Mouse (Mus musculus): ENCODE measurements around the gene Eri3. TPM values are rescaled to one million over a fixed set of nuclear protein-coding genes. Genes with fewer than 3 reads are reported as not detected.

The Eri3 gene
- polyA plus RNA-seq, 1 experiment from 2014 or later: 282 TPM

DNA sequence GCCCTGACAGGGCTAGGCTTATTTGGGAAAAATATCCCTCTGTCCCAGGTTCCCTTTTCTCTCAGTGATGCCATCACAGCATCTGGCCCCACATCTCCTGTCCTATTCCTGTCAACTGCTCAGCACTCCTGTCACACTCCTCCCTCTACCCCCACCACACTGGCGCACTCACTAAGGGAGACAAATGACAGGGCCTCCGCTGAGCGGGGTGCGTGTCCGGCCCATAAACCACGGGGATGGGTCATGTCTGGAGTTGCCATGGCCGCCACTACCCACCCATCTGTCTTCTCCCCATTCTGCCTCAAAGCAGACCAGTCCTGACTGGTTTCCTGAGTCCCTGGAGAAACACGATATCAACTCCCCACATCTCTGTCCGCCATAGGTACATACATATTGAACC, 121.9 kb downstream of the Eri3 start:
- H3K9me3 ChIP-seq (replicated peaks; ENCODE audit: control insufficient read depth, low read length, poor library complexity, severe bottlenecking): no peaks in the 10 kb centered on the region
- peaks cover 12% of the 10 kb centered on the region for H3K36me3 ChIP-seq (ENCODE audit: control insufficient read depth, insufficient read depth, low read length)
- no peak overlapping the region for H3K27ac ChIP-seq (ENCODE audit: low read length)
- no peak overlapping the region for H3K9ac ChIP-seq (ENCODE audit: low read depth, low read length)
- ATAC-seq: peak; percentile 18; the same call in 1 of the 2 replicates
- no peak overlapping the region for H3K4me3 ChIP-seq (ENCODE audit: low read depth, low read length)
- 73% methylated on average over 9 of the region's 9 CpGs for WGBS
- H3K4me2 ChIP-seq (ENCODE audit: low read length): no peak overlapping the region
- no peaks in the 10 kb centered on the region for H3K27me3 ChIP-seq (ENCODE audit: control insufficient read depth, insufficient read depth, low read depth, low read length)
- H3K4me1 ChIP-seq (ENCODE audit: control insufficient read depth, insufficient read depth, low read length): no peaks in the 10 kb centered on the region

DNA sequence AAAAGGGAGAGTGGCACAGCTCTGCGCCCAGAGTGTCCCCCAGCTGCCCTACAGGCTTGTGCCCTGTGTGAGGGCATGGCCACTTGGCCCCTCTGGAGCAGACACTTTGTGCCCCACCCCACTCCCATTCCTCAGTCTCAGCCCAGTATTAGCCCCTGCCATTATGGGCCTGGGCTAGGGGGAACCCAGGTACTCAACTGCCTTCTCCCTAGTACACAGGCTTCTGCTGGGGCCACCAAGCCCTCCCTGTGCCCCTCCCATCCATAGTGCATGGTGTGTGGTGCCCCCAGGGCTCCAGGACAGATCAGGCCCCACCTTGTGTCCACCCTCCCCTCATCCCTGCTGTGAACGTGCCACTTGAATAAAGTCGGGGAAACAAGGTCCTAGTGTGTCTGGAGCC, 123.7 kb downstream of the Eri3 start:
- Histone ChIP-seq H3K9ac (ENCODE audit: low read depth, low read length) (no peak overlapping the region), H3K4me3 (ENCODE audit: low read depth, low read length) (no peak overlapping the region), H3K9me3 (replicated peaks; ENCODE audit: control insufficient read depth, low read length, poor library complexity, severe bottlenecking) (no peaks in the 10 kb centered on the region), H3K27me3 (ENCODE audit: control insufficient read depth, insufficient read depth, low read depth, low read length) (no peaks in the 10 kb centered on the region), H3K36me3 (ENCODE audit: control insufficient read depth, insufficient read depth, low read length) (peaks cover 16% of the 10 kb centered on the region), H3K4me2 (ENCODE audit: low read length) (no peak overlapping the region), H3K27ac (ENCODE audit: low read length) (no peak overlapping the region), H3K4me1 (ENCODE audit: control insufficient read depth, insufficient read depth, low read length) (no peaks in the 10 kb centered on the region)
- no peak for ATAC-seq
- 92% methylated on average over 3 of the region's 3 CpGs for WGBS

DNA sequence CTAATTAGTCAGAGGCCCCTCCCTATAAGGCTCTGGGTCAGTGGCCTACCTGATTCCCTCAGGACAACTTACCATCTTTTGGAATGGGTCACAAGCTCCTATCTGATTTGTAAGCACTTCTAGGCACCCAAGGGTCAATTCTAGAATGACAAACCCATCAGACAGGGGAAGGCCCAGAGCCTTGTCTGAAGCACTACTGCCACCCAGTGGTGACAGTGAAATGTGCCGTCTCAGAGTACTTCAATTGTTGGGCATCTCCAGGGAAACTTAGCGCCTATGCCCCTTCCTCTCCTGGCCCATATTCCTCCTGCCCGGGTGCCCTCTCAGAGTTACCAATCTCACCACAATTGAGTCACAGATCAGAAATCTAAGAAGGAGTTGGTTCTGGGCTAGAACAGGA, 126.7 kb downstream of the Eri3 start:
- H3K9ac ChIP-seq (ENCODE audit: low read depth, low read length): no peak overlapping the region
- WGBS: 10% methylated on average over 3 of the region's 3 CpGs
- H3K4me3 ChIP-seq (ENCODE audit: low read depth, low read length): no peak overlapping the region
- H3K4me1 ChIP-seq (ENCODE audit: control insufficient read depth, insufficient read depth, low read length): peaks cover 9% of the 10 kb centered on the region
- no peak overlapping the region for H3K27ac ChIP-seq (ENCODE audit: low read length)
- H3K36me3 ChIP-seq (ENCODE audit: control insufficient read depth, insufficient read depth, low read length): peaks cover 19% of the 10 kb centered on the region
- ATAC-seq: peak; percentile 46
- H3K27me3 ChIP-seq (ENCODE audit: control insufficient read depth, insufficient read depth, low read depth, low read length): no peaks in the 10 kb centered on the region
- H3K4me2 ChIP-seq (ENCODE audit: low read length): no peak overlapping the region
- H3K9me3 ChIP-seq (replicated peaks; ENCODE audit: control insufficient read depth, low read length, poor library complexity, severe bottlenecking): no peaks in the 10 kb centered on the region

GRCm38 (mm10) chr4:117680963-117681362, 130.8 kb downstream of the Eri3 start:
- ATAC-seq: no peak

DNA sequence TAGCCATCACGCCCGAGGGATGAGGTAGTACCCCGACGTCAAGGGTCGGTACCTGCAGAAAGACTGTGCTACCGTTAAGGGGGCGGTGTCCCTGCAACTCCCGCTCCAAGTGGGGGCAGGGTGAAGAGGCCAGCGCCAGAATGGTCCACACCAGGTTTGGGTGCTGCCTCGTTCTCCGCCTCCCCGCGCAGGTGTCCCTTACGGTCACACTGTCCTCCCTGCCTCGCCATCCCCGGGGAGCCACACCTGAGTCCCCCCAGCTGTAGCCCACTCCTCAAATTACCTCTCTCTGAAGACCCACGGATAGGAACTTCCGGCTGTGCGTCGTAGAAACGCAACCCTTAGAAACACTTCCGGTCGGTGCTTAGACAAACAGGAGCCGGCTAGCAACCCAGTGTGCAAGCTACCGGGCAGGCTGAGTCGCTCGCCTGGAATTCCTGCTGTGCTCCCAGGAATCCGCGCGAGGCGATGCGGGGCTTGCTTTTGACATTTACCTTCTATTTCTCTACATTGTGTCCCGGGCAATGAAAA, 131.8 kb downstream of the Eri3 start, which contains the start of gene Dmap1:
TSS of gene Dmap1 (minus strand) at position 343 of the 531 bp plus-strand sequence.
- peak within 1 kb of the TSS; percentile 96 for H3K4me2 ChIP-seq (ENCODE audit: low read length)
- peak within 1 kb of the TSS; percentile 91 for H3K9ac ChIP-seq (ENCODE audit: low read depth, low read length)
- peaks cover 16% of the 10 kb centered on the region for H3K4me1 ChIP-seq (ENCODE audit: control insufficient read depth, insufficient read depth, low read length)
- H3K9me3 ChIP-seq (replicated peaks; ENCODE audit: control insufficient read depth, low read length, poor library complexity, severe bottlenecking): no peaks in the 10 kb centered on the region
- H3K27me3 ChIP-seq (ENCODE audit: control insufficient read depth, insufficient read depth, low read depth, low read length): no peaks in the 10 kb centered on the region
- peaks cover 7% of the 10 kb centered on the region; the same call in 1 of the 2 replicates for H3K36me3 ChIP-seq (ENCODE audit: control insufficient read depth, insufficient read depth, low read length)
- H3K27ac ChIP-seq (ENCODE audit: low read length): peak within 1 kb of the TSS; percentile 28; the same call in 1 of the 2 replicates
- WGBS: under 1% methylated on average over 33 of the region's 33 CpGs
- H3K4me3 ChIP-seq (ENCODE audit: low read depth, low read length): peak within 1 kb of the TSS; percentile 92
- ATAC-seq: peak; percentile 90

More at GRCm38 (mm10) chr4:117680963-117681362, 130.8 kb downstream of the Eri3 start:
- Histone ChIP-seq H3K9me3 (replicated peaks; ENCODE audit: control insufficient read depth, low read length, poor library complexity, severe bottlenecking) (no peaks in the 10 kb centered on the region), H3K4me3 (ENCODE audit: low read depth, low read length) (peak overlapping the region; percentile 92), H3K27me3 (ENCODE audit: control insufficient read depth, insufficient read depth, low read depth, low read length) (no peaks in the 10 kb centered on the region), H3K4me1 (ENCODE audit: control insufficient read depth, insufficient read depth, low read length) (peaks cover 16% of the 10 kb centered on the region), H3K9ac (ENCODE audit: low read depth, low read length) (no peak overlapping the region), H3K4me2 (ENCODE audit: low read length) (peak overlapping the region; percentile 96), H3K27ac (ENCODE audit: low read length) (no peak overlapping the region), H3K36me3 (ENCODE audit: control insufficient read depth, insufficient read depth, low read length) (peaks cover 8% of the 10 kb centered on the region; the same call in 1 of the 2 replicates)
- WGBS: 82% methylated on average over 6 of the region's 6 CpGs

- H3K36me3 ChIP-seq (ENCODE audit: control insufficient read depth, insufficient read depth, low read length): peaks cover 4% of the 10 kb centered on the region; the same call in 1 of the 2 replicates
- no peaks in the 10 kb centered on the region for H3K9me3 ChIP-seq (replicated peaks; ENCODE audit: control insufficient read depth, low read length, poor library complexity, severe bottlenecking)
- peak overlapping the region; percentile 30; the same call in 1 of the 2 replicates for H3K9ac ChIP-seq (ENCODE audit: low read depth, low read length)
- H3K4me3 ChIP-seq (ENCODE audit: low read depth, low read length): peak overlapping the region; percentile 92
- no peaks in the 10 kb centered on the region for H3K27me3 ChIP-seq (ENCODE audit: control insufficient read depth, insufficient read depth, low read depth, low read length)
- H3K27ac ChIP-seq (ENCODE audit: low read length): peak overlapping the region; percentile 28; the same call in 1 of the 2 replicates
- peaks cover 16% of the 10 kb centered on the region for H3K4me1 ChIP-seq (ENCODE audit: control insufficient read depth, insufficient read depth, low read length)
- ATAC-seq: no peak
- H3K4me2 ChIP-seq (ENCODE audit: low read length): peak overlapping the region; percentile 96
Measured at GRCm38 (mm10) chr4:117682463-117682862, 132.3 kb downstream of the Eri3 start.

- H3K4me2 ChIP-seq (ENCODE audit: low read length): no peak overlapping the region
Measured at GRCm38 (mm10) chr4:117683048-117683768, 133.0 kb downstream of the Eri3 start.

DNA sequence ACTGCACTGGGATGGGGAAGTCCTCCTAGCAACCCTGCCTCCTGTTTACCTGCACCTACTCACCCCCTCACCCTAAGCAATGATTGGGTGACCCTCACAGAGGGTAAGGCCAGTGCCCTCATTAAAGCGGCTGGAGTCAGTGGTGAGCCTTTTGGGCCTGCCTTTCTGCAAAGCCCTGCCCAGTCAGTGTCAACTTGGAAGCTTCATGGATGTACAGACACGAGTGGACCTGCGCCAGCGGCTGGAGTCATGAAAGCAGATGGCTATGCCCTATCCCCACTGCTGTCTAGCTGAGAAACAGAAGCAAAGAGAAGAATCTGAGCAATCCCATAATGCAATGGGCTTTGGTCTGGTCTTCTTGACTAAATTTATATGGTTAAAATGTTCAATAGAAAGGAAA, 136.2 kb downstream of the Eri3 start:
- Histone ChIP-seq H3K9ac (ENCODE audit: low read depth, low read length) (no peak overlapping the region), H3K4me2 (ENCODE audit: low read length) (no peak overlapping the region), H3K27me3 (ENCODE audit: control insufficient read depth, insufficient read depth, low read depth, low read length) (no peaks in the 10 kb centered on the region), H3K4me1 (ENCODE audit: control insufficient read depth, insufficient read depth, low read length) (peaks cover 10% of the 10 kb centered on the region), H3K9me3 (replicated peaks; ENCODE audit: control insufficient read depth, low read length, poor library complexity, severe bottlenecking) (no peaks in the 10 kb centered on the region), H3K4me3 (ENCODE audit: low read depth, low read length) (no peak overlapping the region), H3K36me3 (ENCODE audit: control insufficient read depth, insufficient read depth, low read length) (no peaks in the 10 kb centered on the region), H3K27ac (ENCODE audit: low read length) (no peak overlapping the region)
- 79% methylated on average over 4 of the region's 4 CpGs for WGBS
- ATAC-seq: no peak

More at GRCm38 (mm10) chr4:117683048-117683768, 133.0 kb downstream of the Eri3 start:
- WGBS: 81% methylated on average over 6 of the region's 6 CpGs
- no peaks in the 10 kb centered on the region for H3K27me3 ChIP-seq (ENCODE audit: control insufficient read depth, insufficient read depth, low read depth, low read length)
- no peak overlapping the region for H3K27ac ChIP-seq (ENCODE audit: low read length)
- H3K4me1 ChIP-seq (ENCODE audit: control insufficient read depth, insufficient read depth, low read length): peaks cover 16% of the 10 kb centered on the region
- H3K4me3 ChIP-seq (ENCODE audit: low read depth, low read length): no peak overlapping the region
- no peak overlapping the region for H3K9ac ChIP-seq (ENCODE audit: low read depth, low read length)
- peaks cover 3% of the 10 kb centered on the region; the same call in 1 of the 2 replicates for H3K36me3 ChIP-seq (ENCODE audit: control insufficient read depth, insufficient read depth, low read length)
- no peak for ATAC-seq
- H3K9me3 ChIP-seq (replicated peaks; ENCODE audit: control insufficient read depth, low read length, poor library complexity, severe bottlenecking): no peaks in the 10 kb centered on the region

DNA sequence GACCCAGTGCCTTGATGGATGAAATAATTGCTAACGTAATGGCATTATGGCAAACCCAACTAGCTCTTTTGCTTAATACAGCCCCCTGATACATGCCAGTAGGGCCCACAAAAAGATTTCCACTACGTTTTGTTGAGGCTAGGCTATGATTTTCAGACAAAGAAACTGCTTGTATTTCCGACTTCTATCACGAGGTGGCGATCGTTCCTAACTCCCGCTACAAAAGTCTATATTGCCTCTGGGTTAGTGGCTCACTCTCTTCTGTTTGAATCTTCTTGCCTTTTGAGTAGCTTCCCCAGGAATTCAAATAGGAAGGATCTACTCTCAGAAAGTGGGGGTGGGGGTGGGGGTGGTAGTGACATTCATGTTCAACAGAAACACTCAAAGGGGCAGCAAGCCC, 155.2 kb downstream of the Eri3 start:
- Histone ChIP-seq H3K4me2 (ENCODE audit: low read length) (no peak overlapping the region), H3K9ac (ENCODE audit: low read depth, low read length) (no peak overlapping the region), H3K4me3 (ENCODE audit: low read depth, low read length) (no peak overlapping the region), H3K36me3 (ENCODE audit: control insufficient read depth, insufficient read depth, low read length) (no peaks in the 10 kb centered on the region), H3K9me3 (replicated peaks; ENCODE audit: control insufficient read depth, low read length, poor library complexity, severe bottlenecking) (no peaks in the 10 kb centered on the region), H3K27ac (ENCODE audit: low read length) (no peak overlapping the region), H3K27me3 (ENCODE audit: control insufficient read depth, insufficient read depth, low read depth, low read length) (no peaks in the 10 kb centered on the region), H3K4me1 (ENCODE audit: control insufficient read depth, insufficient read depth, low read length) (no peaks in the 10 kb centered on the region)
- ATAC-seq: no peak
- WGBS: 6% methylated on average over 7 of the region's 7 CpGs

Measured in midbrain, embryonic 16.5 days (tissue).